Mouse (Mus musculus) adrenal gland, postnatal 10 days (tissue): Measurements from ENCODE around the gene Map3k5. TPM values are rescaled to one million over a fixed set of nuclear protein-coding genes. Genes with fewer than 3 reads are reported as not detected.

Experiments used
- DNase-seq: peaks from one replicate; pipeline ENCODE4 v3.0.0; 2021; ENCODE audit warnings: mixed read lengths
- total RNA-seq, 2 experiments: library from RNA; stranded (reverse); gene quantifications; 2 replicates each; pipeline ENCODE4 v1.2.3; 2021

Gene Map3k5
- total RNA-seq, 2 experiments from 2014 or later = 16.4 to 28.3 TPM

DNA sequence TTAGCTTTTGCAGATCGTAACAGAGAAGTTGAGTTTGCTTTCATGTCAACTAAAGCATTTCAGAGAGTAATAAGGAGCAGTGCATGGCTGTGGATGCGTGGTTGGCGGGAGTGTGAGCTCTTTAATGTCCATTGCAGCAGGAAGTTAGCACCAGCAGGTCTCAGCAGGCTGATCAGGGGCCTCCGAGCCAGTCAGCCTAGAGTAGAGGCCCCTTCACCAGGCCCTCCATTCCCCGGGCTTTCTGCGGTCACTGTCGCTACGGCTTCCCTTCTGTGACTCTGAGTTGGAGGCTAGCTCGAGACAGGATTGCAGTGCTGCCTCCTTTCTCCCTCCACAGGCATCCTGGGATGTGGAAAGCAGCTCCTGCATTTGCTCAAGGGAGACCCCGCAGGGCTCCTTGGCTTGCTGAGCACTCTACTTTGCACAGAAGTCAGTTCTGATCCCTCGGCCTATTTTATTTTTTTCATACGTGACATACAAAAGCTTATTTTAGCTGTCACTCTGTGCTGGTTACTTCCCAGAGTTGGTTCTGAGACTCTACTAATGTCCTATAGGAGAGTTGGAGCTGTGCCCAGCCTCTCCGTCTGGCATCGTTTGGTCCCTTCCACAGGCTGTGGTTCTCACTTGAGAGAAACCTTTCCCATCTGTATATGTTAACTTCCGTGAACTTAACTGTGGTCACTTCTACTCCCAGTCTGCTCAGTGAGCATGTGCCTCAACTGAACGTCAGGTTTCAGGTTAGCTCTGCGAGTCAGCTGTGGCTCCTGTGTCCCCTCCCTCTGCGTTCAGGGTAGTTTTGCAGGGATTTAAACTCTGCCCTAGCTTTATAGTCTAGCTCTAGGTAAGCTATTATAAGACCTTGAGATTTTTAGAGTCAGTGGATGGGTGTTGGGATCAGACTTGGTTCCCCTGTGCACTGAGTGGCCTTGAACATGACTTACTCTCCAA, 178.0 kb downstream of the Map3k5 start:
- DNase-seq = no peak

GRCm38 (mm10) chr10:20119504-20120425, 185.5 kb downstream of the Map3k5 start:
- DNase-seq = peak; percentile 57

- DNase-seq = no peak
Observed at GRCm38 (mm10) chr10:20121981-20122380, 187.7 kb downstream of the Map3k5 start.

GRCm38 (mm10) chr10:20123401-20123800, 189.1 kb downstream of the Map3k5 start:
- peak; percentile 58 for DNase-seq

DNA sequence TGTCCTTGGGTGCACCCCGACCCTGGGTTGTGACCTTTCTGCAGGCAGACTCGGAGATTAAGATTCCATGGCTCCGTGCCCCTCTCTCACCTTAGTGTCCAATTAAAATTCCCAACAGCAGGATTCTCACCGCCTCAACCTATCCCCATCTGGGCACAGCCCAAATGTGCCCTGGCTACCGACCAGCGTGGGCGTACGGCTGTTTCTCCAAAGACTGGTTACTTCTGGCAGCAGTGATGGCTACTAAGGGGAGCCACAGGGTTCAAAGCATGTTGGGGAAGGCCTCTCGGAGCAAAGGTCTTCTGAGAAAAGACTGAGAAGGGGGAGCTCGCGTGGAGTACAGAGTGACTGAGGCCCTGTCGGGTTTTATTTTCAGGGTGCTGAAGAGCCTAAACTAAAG, 190.3 kb downstream of the Map3k5 start:
- DNase-seq = no peak

GRCm38 (mm10) chr10:20125226-20125625, 191.0 kb downstream of the Map3k5 start:
- peak; percentile 62 for DNase-seq

- no peak for DNase-seq
Observed at GRCm38 (mm10) chr10:20132933-20133652, 198.8 kb downstream of the Map3k5 start.

DNA sequence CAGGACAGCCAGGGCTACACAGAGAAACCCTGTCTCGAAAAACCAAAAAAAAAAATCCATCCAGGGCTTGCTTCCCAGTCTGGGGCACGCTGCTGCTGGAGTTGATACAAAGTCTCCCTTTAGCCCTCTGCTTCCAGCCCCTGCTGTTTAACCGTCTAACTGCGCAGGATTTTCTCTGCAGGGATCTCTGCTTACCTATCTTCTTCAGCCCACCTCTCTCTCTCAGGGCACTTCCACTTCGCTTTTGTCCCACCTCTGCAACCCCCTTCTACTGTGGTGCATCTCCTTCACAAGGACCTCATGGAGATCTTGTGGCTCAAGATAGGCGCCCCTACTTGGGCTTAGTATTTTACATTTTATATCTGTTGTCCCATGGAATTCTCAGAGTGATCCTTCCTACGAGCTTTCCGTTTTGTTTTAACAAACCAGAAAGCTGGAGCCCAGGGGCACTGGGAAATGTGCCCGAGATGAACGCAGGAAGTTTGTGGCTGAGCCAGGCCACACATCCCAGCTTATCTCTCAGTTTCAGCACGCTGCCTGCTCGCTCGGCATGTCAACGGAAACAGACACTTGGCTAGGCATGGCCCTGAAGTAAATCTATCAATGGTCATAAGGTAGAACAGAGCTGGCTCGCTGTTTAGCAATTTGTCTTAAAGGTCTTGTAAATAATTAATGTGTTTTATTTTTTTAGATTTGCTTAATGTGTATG, 201.2 kb downstream of the Map3k5 start:
- DNase-seq = peak; percentile 48

DNA sequence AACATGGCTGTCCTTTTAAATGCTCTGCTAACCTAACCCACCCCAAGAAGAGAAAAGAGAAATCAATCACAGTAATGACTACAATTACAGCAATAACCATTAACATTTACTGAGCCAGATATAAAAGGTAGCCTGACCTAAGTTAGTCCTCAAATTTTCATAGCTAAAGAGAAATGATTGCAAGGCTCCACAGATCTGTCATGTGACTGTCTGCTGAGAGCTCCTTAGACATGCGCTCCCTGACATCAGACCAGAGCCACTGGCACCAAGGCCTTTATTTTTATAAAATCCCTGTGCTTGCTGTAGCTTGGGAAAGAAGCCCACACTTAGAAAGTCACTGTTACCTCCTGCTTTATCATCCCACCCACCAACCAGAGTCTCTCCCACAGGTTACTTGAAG, 202.2 kb downstream of the Map3k5 start:
- DNase-seq = no peak

GRCm38 (mm10) chr10:20141376-20141775, 207.1 kb downstream of the Map3k5 start:
- peak; percentile 63 for DNase-seq

DNA sequence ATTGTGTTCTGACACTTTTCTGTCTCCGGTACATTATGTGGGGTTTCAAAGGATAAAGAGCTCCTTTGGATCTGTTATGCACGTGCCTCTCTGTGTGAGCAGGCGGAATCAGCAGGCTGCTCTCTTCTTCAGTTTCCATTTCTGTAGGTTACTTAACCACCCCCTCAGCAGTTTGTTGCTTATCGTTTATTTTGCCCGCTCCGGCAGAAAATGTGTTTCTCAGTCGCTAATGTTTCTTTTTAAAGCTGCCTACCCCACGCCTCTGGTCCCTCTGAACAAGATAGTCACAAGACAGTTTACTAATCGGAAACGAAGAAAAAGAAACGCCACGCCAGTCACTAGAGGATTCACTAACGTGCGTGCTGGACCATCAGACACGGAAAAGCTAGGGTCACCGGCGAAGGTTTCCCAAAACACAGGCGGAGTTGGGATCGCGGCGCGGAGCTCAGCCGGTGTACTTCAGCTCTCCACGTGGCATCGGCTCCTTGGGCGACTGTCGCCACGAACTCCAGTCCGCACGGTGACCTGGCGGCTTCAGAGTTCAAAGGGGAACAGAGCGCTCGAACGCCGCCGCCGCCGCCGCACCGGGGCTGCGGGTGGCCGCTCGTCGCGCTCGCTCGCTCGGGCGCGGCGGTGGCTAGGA, 214.0 kb downstream of the Map3k5 start, which contains the start of gene Map7:
TSS of gene Map7 (plus strand) at position 342 of the 643 bp plus-strand sequence.
- no peak for DNase-seq

GRCm38 (mm10) chr10:20148773-20149120, 214.5 kb downstream of the Map3k5 start:
- DNase-seq = peak; percentile 77

DNA sequence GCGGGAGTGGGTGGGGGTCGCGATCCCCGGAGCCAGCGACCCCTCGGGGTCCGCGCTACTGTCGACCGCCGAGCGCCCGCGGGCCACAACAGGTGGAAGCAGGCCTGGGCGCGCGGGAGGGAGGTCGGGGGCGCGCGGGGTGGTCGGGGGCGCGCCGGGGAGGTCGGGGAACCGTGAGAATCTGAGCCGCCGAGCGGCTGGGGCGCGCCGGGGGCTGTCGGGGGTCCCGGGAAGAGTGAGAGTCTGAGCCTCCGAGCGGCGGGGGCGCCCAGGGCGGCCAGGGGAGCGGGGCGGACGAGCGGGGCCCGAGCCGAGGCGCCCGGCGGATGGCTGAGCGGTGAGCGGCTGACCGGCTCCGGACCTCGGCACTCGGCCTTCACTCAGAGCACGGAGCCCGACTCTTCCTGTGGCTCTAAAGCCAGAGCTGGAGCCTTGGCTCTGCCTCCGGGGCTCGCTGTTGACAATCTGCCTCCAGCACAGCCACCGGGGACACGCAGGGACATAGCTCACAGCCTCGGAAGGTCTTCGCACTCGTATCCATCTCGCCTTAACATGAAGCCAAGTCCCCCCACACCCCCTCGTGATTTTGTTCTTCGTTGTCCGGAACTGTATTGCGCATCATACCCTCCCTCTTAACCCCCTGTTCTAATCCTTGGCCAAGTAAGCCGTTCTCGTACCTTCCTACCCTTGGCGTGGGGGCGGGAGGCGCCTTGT, 215.0 kb downstream of the Map3k5 start:
- DNase-seq = peak; percentile 68

- DNase-seq = no peak
Observed at GRCm38 (mm10) chr10:20149835-20150355, 215.6 kb downstream of the Map3k5 start.

GRCm38 (mm10) chr10:20152131-20152530, 217.9 kb downstream of the Map3k5 start:
- DNase-seq = no peak

DNA sequence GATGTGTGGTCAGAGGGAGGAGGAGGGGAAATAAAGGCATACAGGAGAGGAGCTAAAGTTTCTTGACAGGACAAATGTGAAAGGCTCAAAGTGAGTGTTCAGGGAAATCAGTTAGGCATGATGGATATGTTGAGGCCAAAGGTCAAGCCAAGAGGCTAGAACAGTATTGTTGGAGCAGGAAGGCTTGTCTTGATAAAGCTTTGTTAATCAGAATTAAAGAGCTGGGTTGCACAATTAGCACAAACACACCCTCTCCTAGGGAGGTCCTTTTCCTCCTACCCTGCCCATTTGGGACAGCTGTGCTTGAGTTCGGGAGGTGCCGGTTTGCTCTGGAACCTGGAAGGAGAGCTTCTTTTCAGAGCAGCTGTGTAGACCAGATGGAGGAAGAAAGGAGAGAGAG, 219.2 kb downstream of the Map3k5 start:
- DNase-seq = no peak

GRCm38 (mm10) chr10:20155401-20155800, 221.1 kb downstream of the Map3k5 start:
- no peak for DNase-seq

DNA sequence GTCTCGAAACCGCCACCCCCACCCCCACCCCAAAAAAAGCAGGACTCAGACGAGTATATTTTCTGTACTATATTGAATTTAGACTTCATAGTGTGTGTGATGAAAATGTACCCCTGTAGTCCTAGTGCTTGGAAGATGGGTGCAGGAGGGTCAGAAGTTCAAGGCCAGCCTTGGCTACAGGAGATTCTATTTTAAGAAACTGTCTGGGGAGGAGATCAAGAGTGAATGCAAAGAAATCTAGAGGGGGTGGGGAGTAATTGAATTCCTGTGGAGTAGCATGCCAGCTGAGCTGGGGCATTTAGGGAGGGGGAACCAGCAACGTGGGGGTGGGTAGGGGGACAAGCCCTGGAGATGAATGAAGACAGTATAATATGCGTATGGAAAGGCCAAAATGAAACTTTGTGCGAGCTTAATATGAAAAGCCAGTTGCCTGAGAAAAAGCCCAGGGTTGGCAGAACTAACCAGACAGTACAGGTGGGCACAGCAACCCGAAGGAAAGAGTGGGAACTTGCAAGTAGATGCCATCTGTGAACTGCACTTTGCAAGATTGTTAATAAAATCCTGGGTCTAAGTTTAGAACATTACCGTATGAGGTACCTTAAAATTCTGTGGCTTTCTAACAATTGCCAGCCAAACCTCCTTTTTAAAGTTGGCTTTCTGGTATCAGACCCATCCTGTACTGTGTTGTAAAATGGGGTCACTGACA, 222.9 kb downstream of the Map3k5 start:
- no peak for DNase-seq

DNA sequence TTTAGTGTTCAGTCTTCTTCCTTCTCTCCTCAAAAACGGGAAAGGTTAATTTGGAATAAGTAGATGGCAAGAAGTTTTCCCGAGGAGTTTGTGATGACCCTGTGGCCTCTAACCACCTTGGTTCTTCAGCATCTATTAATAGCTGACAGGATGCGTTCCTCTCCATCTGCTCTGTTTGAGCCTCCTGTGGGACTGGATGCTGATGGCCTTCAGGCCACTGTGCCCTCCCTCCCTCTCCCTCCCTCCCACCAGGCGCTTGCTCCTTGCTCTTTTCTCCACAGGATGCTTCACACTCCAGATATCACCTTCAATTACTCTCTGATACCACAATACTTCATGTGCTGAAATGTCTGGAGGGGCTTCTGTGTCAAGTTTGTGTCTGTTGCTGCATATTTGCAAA, 224.5 kb downstream of the Map3k5 start:
- no peak for DNase-seq
